Mouse (Mus musculus) myocyte (in vitro differentiated cells): Measurements from ENCODE around the gene Cdc42ep1. TPM values are rescaled to one million over a fixed set of nuclear protein-coding genes. Genes with fewer than 3 reads are reported as not detected.

Source experiments
- H3K27me3 ChIP-seq: one replicate; pipeline ENCODE4 v1.6.1; 2011; ENCODE audit not compliant: control insufficient read depth, insufficient read depth, insufficient read length
- H3K36me3 ChIP-seq: one replicate; pipeline ENCODE4 v1.6.1; 2011; ENCODE audit not compliant: control insufficient read depth, insufficient read depth
- H3K4me2 ChIP-seq: one replicate; pipeline ENCODE4 v1.6.1; 2011; ENCODE audit warnings: low read depth, control low read depth
- H3K4me3 ChIP-seq: one replicate; pipeline ENCODE4 v1.5.1; 2011; ENCODE audit warnings: mild to moderate bottlenecking, control low read depth, moderate library complexity
- H3K79me2 ChIP-seq: one replicate; pipeline ENCODE4 v1.6.1; 2011; ENCODE audit not compliant: control insufficient read depth, insufficient read depth
- H3ac ChIP-seq: one replicate; pipeline ENCODE4 v1.6.1; 2011; ENCODE audit not compliant: control insufficient read depth, insufficient read length
- CEBPB ChIP-seq: IDR thresholded peaks from 2 replicates; pipeline ENCODE4 v1.6.1; 2011; ENCODE audit warnings: mild to moderate bottlenecking, moderate library complexity; ENCODE audit not compliant: poor library complexity, insufficient read depth, severe bottlenecking
- E2F4 ChIP-seq: IDR thresholded peaks from one replicate; pipeline ENCODE4 v1.6.1; 2011; ENCODE audit warnings: mild to moderate bottlenecking, control low read depth, moderate library complexity; ENCODE audit not compliant: insufficient read depth
- MAX ChIP-seq: IDR thresholded peaks from one replicate; pipeline ENCODE4 v1.6.1; 2011; ENCODE audit warnings: low read depth, mild to moderate bottlenecking, control low read depth
- MYOD1 ChIP-seq, 3 experiments: IDR thresholded peaks; one replicate each; pipeline ENCODE4 v1.6.1; 2011; ENCODE audit warnings: control low read depth in 2 of 3, low read depth in 2 of 3, mild to moderate bottlenecking in 2 of 3, moderate library complexity in 1 of 3; ENCODE audit not compliant: insufficient read length in 2 of 3, control insufficient read depth in 1 of 3
- MYOG ChIP-seq, 3 experiments: IDR thresholded peaks; one replicate each; pipeline ENCODE4 v1.6.1; 2011; ENCODE audit warnings: control low read depth in 2 of 3, low read depth in 2 of 3, mild to moderate bottlenecking in 2 of 3; ENCODE audit not compliant: insufficient read length in 2 of 3, control insufficient read depth in 1 of 3, insufficient read depth in 1 of 3
- POLR2A ChIP-seq: IDR thresholded peaks from one replicate; pipeline ENCODE4 v1.6.1; 2011; ENCODE audit warnings: low read depth, mild to moderate bottlenecking, control low read depth, moderate library complexity; ENCODE audit not compliant: insufficient read length
- POLR2AphosphoS2 ChIP-seq: IDR thresholded peaks from one replicate; pipeline ENCODE4 v1.6.1; 2011; ENCODE audit warnings: low read depth, control low read depth; ENCODE audit not compliant: insufficient read length
- REST ChIP-seq: IDR thresholded peaks from one replicate; pipeline ENCODE4 v1.6.1; 2011; ENCODE audit warnings: mild to moderate bottlenecking, control low read depth, moderate library complexity; ENCODE audit not compliant: insufficient read depth, insufficient read length
- SRF ChIP-seq: IDR thresholded peaks from one replicate; pipeline ENCODE4 v1.6.1; 2011; ENCODE audit warnings: low read depth; ENCODE audit not compliant: control insufficient read depth, insufficient read length
- TCF12 ChIP-seq: IDR thresholded peaks from one replicate; pipeline ENCODE4 v1.6.1; 2011; ENCODE audit warnings: mild to moderate bottlenecking, control low read depth; ENCODE audit not compliant: poor library complexity, insufficient read depth, severe bottlenecking
- TCF3 ChIP-seq: IDR thresholded peaks from one replicate; pipeline ENCODE4 v1.6.1; 2011; ENCODE audit warnings: low read depth, control low read depth; ENCODE audit not compliant: insufficient read length
- USF1 ChIP-seq: IDR thresholded peaks from one replicate; pipeline ENCODE4 v1.6.1; 2011; ENCODE audit warnings: low read depth, mild to moderate bottlenecking, control low read depth, moderate library complexity
- polyA plus RNA-seq: library from polyadenylated mRNA; unstranded; fragments of >200 nt; fragmentation: generic; extraction: Trizol; gene quantifications from one replicate; pipeline ENCODE4 v1.2.1, GENCODE M21; 2012; ENCODE audit warnings: missing spikeins

The Cdc42ep1 gene
- polyA plus RNA-seq, 1 experiment: 76.0 TPM

GRCm38 (mm10) chr15:78839744-78840143 lies 2.7 kb upstream of the Cdc42ep1 start:
- Histone ChIP-seq H3K27me3 (no peaks in the 10 kb centered on the region), H3ac (no peak overlapping the region), H3K4me2 (no peak overlapping the region), H3K79me2 (peaks cover 19% of the 10 kb centered on the region), H3K4me3 (no peak overlapping the region), H3K36me3 (no peaks in the 10 kb centered on the region)
- TF ChIP-seq SRF: no peak
- TF ChIP-seq POLR2AphosphoS2: no peak
- TF ChIP-seq REST: no peak
- TF ChIP-seq TCF12: no peak
- TF ChIP-seq POLR2A: no peak
- TF ChIP-seq E2F4: no peak
- TF ChIP-seq TCF3: no peak
- no peak for TF ChIP-seq MAX
- TF ChIP-seq CEBPB: no peak
- no peak for TF ChIP-seq MYOD1 (IDR thresholded peaks at IDR 0.05; ENCODE audit: control insufficient read depth in 1 of 3, insufficient read length in 2 of 3, low read depth in 2 of 3)
- no peak for TF ChIP-seq USF1

- no peak overlapping the region for H3K4me3 ChIP-seq
- H3K27me3 ChIP-seq: no peaks in the 10 kb centered on the region
- no peak overlapping the region for H3K4me2 ChIP-seq
- no peak overlapping the region for H3ac ChIP-seq
- H3K36me3 ChIP-seq: no peaks in the 10 kb centered on the region
- H3K79me2 ChIP-seq: peaks cover 24% of the 10 kb centered on the region
- TF ChIP-seq CEBPB (peak; percentile 68), MAX (no peak)
These were observed 2.2 kb upstream of the Cdc42ep1 start for GRCm38 (mm10) chr15:78840241-78840640.

DNA sequence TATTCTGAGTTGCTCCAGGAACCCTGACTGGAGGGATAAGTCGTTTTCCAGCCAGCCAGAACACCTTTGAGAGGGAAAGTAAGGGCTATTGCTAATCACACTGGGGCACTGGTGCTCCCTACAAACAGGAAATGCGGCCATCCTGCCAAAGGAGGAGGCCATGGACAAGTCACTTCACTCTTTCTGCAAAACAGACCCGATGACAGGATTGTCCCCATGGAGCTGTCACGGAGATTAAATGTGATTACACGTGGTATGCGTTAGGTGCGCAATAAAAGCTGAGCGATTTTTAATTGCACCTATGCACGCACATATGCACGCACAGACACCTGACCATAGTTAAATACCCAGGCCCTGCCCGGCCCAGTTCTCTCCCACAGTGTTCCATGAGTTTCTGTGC lies 1.7 kb upstream of the Cdc42ep1 start:
- no peaks in the 10 kb centered on the region for H3K27me3 ChIP-seq
- peaks cover 29% of the 10 kb centered on the region for H3K79me2 ChIP-seq
- TF ChIP-seq TCF12 (no peak), MYOG (IDR thresholded peaks at IDR 0.05; ENCODE audit: control insufficient read depth in 1 of 3, insufficient read depth in 1 of 3, insufficient read length in 2 of 3, low read depth in 2 of 3) (no peak), CEBPB (no peak), SRF (no peak), TCF3 (no peak), MYOD1 (IDR thresholded peaks at IDR 0.05; ENCODE audit: control insufficient read depth in 1 of 3, insufficient read length in 2 of 3, low read depth in 2 of 3) (no peak), USF1 (no peak), REST (no peak), POLR2AphosphoS2 (no peak)
- no peaks in the 10 kb centered on the region for H3K36me3 ChIP-seq
- no peak overlapping the region for H3K4me2 ChIP-seq
- H3K4me3 ChIP-seq: no peak overlapping the region
- H3ac ChIP-seq: no peak overlapping the region

GRCm38 (mm10) chr15:78841161-78841790 lies 1.1 kb upstream of the Cdc42ep1 start:
- Histone ChIP-seq H3K79me2 (peaks cover 35% of the 10 kb centered on the region), H3K36me3 (peaks cover 3% of the 10 kb centered on the region), H3ac (no peak overlapping the region), H3K4me3 (peak overlapping the region; percentile 64), H3K27me3 (no peaks in the 10 kb centered on the region), H3K4me2 (no peak overlapping the region)
- TF ChIP-seq E2F4 (no peak), POLR2A (no peak), SRF (no peak), MYOD1 (IDR thresholded peaks at IDR 0.05; ENCODE audit: control insufficient read depth in 1 of 3, insufficient read length in 2 of 3, low read depth in 2 of 3) (no peak), MAX (no peak), REST (no peak), USF1 (no peak), MYOG (IDR thresholded peaks at IDR 0.05; ENCODE audit: control insufficient read depth in 1 of 3, insufficient read depth in 1 of 3, insufficient read length in 2 of 3, low read depth in 2 of 3) (no peak), CEBPB (no peak), POLR2AphosphoS2 (no peak), TCF12 (no peak), TCF3 (no peak)
